Mouse (Mus musculus) left cerebral cortex, postnatal 4 days (tissue): Measurements from ENCODE around the gene Rpp25l. TPM values are rescaled to one million over a fixed set of nuclear protein-coding genes. Genes with fewer than 3 reads are reported as not detected.

Experiments used
- DNase-seq: peaks from one replicate; pipeline ENCODE4 v3.0.0-alpha.2; 2022
- intact Hi-C: fragments of 180-260 bp; cut with DNase I; formaldehyde crosslinking; loops from one replicate; pipeline ENCODE4 v1.15.1; 2025
- total RNA-seq, 2 experiments: library from RNA; stranded (reverse); gene quantifications; 2 replicates each; pipeline ENCODE4 v1.2.3; 2021

Gene Rpp25l
- total RNA-seq, 2 experiments from 2014 or later: 32.2 to 34.5 TPM

- peak; percentile 58 for DNase-seq
- intact Hi-C loops: no loop called here
Observed at GRCm38 (mm10) chr4:41676248-41677005, 36.9 kb downstream of the Rpp25l start.

GRCm38 (mm10) chr4:41673186-41673585 is 40.1 kb downstream of the Rpp25l start:
- intact Hi-C loops: no loop called here

GRCm38 (mm10) chr4:41672522-41672963 is 40.8 kb downstream of the Rpp25l start:
- intact Hi-C loops: no loop called here
- peak; percentile 41 for DNase-seq

More at GRCm38 (mm10) chr4:41673186-41673585, 40.1 kb downstream of the Rpp25l start:
- no peak for DNase-seq

- peak; percentile 55 for DNase-seq
- intact Hi-C loops: no loop called here
Observed at GRCm38 (mm10) chr4:41671963-41672480, 41.3 kb downstream of the Rpp25l start.

GRCm38 (mm10) chr4:41671500-41671899 is 41.8 kb downstream of the Rpp25l start:
- DNase-seq: no peak
- intact Hi-C loops: no loop called here

- intact Hi-C loops: no loop called here
Observed at GRCm38 (mm10) chr4:41670836-41671235, 42.5 kb downstream of the Rpp25l start.

GRCm38 (mm10) chr4:41666646-41667045 is 46.7 kb downstream of the Rpp25l start:
- no peak for DNase-seq
- intact Hi-C loops: no loop called here

More at GRCm38 (mm10) chr4:41670836-41671235, 42.5 kb downstream of the Rpp25l start:
- no peak for DNase-seq

- DNase-seq: no peak
- intact Hi-C loops: no loop called here
Observed at GRCm38 (mm10) chr4:41665009-41665675, 48.2 kb downstream of the Rpp25l start.

- DNase-seq: no peak
- intact Hi-C loops: no loop called here
Observed at GRCm38 (mm10) chr4:41664533-41664932, 48.8 kb downstream of the Rpp25l start.

GRCm38 (mm10) chr4:41663614-41664013 is 49.7 kb downstream of the Rpp25l start:
- DNase-seq: no peak
- intact Hi-C loops: no loop called here

GRCm38 (mm10) chr4:41662723-41663122 is 50.6 kb downstream of the Rpp25l start:
- intact Hi-C loops: no loop called here
- DNase-seq: no peak

Other genes starting within 250 kb of the Rpp25l start
- gene Kif24, start 248.6 kb downstream of the Rpp25l start, total RNA-seq: 1 to 10 TPM; 2.9 to 4.3 TPM
- gene Nudt2, start 248.4 kb downstream of the Rpp25l start, total RNA-seq: 10 to 100 TPM; 61.4 to 62.0 TPM
- gene AI464131, start 210.5 kb downstream of the Rpp25l start, total RNA-seq: 10 to 100 TPM; 16.9 to 20.6 TPM
- 10 to 100 TPM; 11.6 to 12.8 TPM for gene 1110017D15Rik, start 196.2 kb downstream of the Rpp25l start, total RNA-seq
- 100 to 1,000 TPM; 146 to 159 TPM for gene Fam219a, start 144.0 kb downstream of the Rpp25l start, total RNA-seq
- gene Dnaic1, start 143.8 kb downstream of the Rpp25l start, total RNA-seq: 1 to 10 TPM; 2.1 to 3.7 TPM
- 10 to 100 TPM; 70.3 to 78.4 TPM for gene Enho, start 73.2 kb downstream of the Rpp25l start, total RNA-seq
- gene Cntfr, start 16.4 kb downstream of the Rpp25l start, total RNA-seq: 10 to 100 TPM; 60.5 to 61.7 TPM
- 10 to 100 TPM; 17.8 to 20.7 TPM for gene Il11ra1, start 13.5 kb downstream of the Rpp25l start, total RNA-seq
- 100 to 1,000 TPM; 161 to 166 TPM for gene Dctn3, start 9.6 kb upstream of the Rpp25l start, total RNA-seq
- under 1 TPM; 0.22 to 0.26 TPM for gene Arid3c, start 17.6 kb upstream of the Rpp25l start, total RNA-seq
- 10 to 100 TPM; 52.7 to 54.4 TPM for gene Galt, start 41.7 kb upstream of the Rpp25l start, total RNA-seq
- 10 to 100 TPM; 45.7 to 49.7 TPM for gene Sigmar1, start 42.6 kb upstream of the Rpp25l start, total RNA-seq
- 100 to 1,000 TPM; 256 to 262 TPM for gene Ccl27a, start 60.7 kb upstream of the Rpp25l start, total RNA-seq
- gene Gm21541, start 190.1 kb upstream of the Rpp25l start, total RNA-seq: not detected
- gene Gm20878, start 228.0 kb upstream of the Rpp25l start, total RNA-seq: 10 to 100 TPM; 43.5 to 46.2 TPM